Mouse (Mus musculus): ENCODE results near the gene Ide.

- no peak for TF ChIP-seq POLR2A (IDR thresholded peaks at IDR 0.05; ENCODE audit: insufficient read depth, low read depth, low read length)
- no peak for TF ChIP-seq CTCF (IDR thresholded peaks at IDR 0.05; ENCODE audit: insufficient read depth, low read depth, low read length)
Measured at GRCm38 (mm10) chr19:37246859-37247258, 90.8 kb downstream of the Ide start.

All from olfactory bulb, adult 2 months (tissue).